Mouse (Mus musculus) lung, postnatal 10 days (tissue): ENCODE data around the gene Acot7.
"Not testable (repeated sequence)": the region's sequence is repeated elsewhere in the genome, so short reads cannot be mapped to it uniquely, and the experiment has no call there.

Experiments
- DNase-seq: peaks from one replicate; pipeline ENCODE4 v3.0.0; 2021

Acot7 gene

GRCm38 (mm10) chr4:152212531-152212930, 34.6 kb downstream of the Acot7 start:
- DNase-seq = peak; percentile 81

- no peak for DNase-seq
Measured at GRCm38 (mm10) chr4:152212974-152213373, 35.0 kb downstream of the Acot7 start.

- DNase-seq = peak; percentile 94
Measured at GRCm38 (mm10) chr4:152213760-152214480, 36.0 kb downstream of the Acot7 start.

GRCm38 (mm10) chr4:152214871-152215415, 37.0 kb downstream of the Acot7 start:
- DNase-seq = peak; percentile 57

- DNase-seq = no peak
Measured at GRCm38 (mm10) chr4:152219591-152219990, 41.7 kb downstream of the Acot7 start.

GRCm38 (mm10) chr4:152220771-152221410, 43.0 kb downstream of the Acot7 start:
- peak; percentile 19 for DNase-seq

- DNase-seq = peak; percentile 14
Measured at GRCm38 (mm10) chr4:152221411-152221887, 43.5 kb downstream of the Acot7 start.

GRCm38 (mm10) chr4:152222111-152222510, 44.2 kb downstream of the Acot7 start:
- peak; percentile 23 for DNase-seq

GRCm38 (mm10) chr4:152222513-152222912, 44.6 kb downstream of the Acot7 start:
- DNase-seq = no peak

- DNase-seq = no peak
Measured at GRCm38 (mm10) chr4:152224156-152224555, 46.2 kb downstream of the Acot7 start.

- DNase-seq = no peak
Measured at GRCm38 (mm10) chr4:152226901-152227486, 49.1 kb downstream of the Acot7 start.

GRCm38 (mm10) chr4:152227749-152228527, 50.0 kb downstream of the Acot7 start:
- no peak for DNase-seq

- not testable (repeated sequence) for DNase-seq
Measured at GRCm38 (mm10) chr4:152230331-152230730, 52.4 kb downstream of the Acot7 start.

- DNase-seq = no peak
Measured at GRCm38 (mm10) chr4:152231326-152231725, 53.4 kb downstream of the Acot7 start.

GRCm38 (mm10) chr4:152232411-152232903, 54.5 kb downstream of the Acot7 start:
- DNase-seq = no peak

- DNase-seq = no peak
Measured at GRCm38 (mm10) chr4:152239974-152240373, 62.0 kb downstream of the Acot7 start.

GRCm38 (mm10) chr4:152243241-152243891, 65.4 kb downstream of the Acot7 start:
- DNase-seq = no peak

GRCm38 (mm10) chr4:152243969-152244368, 66.0 kb downstream of the Acot7 start:
- DNase-seq = no peak

- DNase-seq = no peak
Measured at GRCm38 (mm10) chr4:152244545-152245522, 66.9 kb downstream of the Acot7 start.

- no peak for DNase-seq
Measured at GRCm38 (mm10) chr4:152246011-152246410, 68.1 kb downstream of the Acot7 start.

GRCm38 (mm10) chr4:152247195-152247594, 69.3 kb downstream of the Acot7 start:
- DNase-seq = no peak
